Mouse (Mus musculus) midbrain, embryonic 16.5 days (tissue): ENCODE measurements at regions not wholly inside any gene's neighbourhood (a gene's known extent, or its start where the extent isn't known, plus 50 kb on each side); places are given as distances from the start of the nearest gene placed in this dataset.

Experiments used
- ATAC-seq: fragments of 200-750 bp; cut with Nextera tagmentation; 2 replicates; pipeline ENCODE4 v1.8.0; 2017; ENCODE audit warnings: moderate TSS enrichment
- H3K27ac ChIP-seq: fragments of 300-500 bp; sonication (generic); 2 replicates; pipeline ENCODE4 v1.5.1; 2014; ENCODE audit warnings: mild to moderate bottlenecking, low read length, mixed read lengths
- H3K27me3 ChIP-seq: fragments of 300-500 bp; sonication (generic); 2 replicates; pipeline ENCODE4 v1.6.1; 2014; ENCODE audit warnings: low read depth, low read length, mixed read lengths; ENCODE audit not compliant: control insufficient read depth, insufficient read depth
- H3K36me3 ChIP-seq: fragments of 300-500 bp; sonication (generic); 2 replicates; pipeline ENCODE4 v1.6.1; 2014; ENCODE audit warnings: mild to moderate bottlenecking, low read length, moderate library complexity, mixed read lengths; ENCODE audit not compliant: control insufficient read depth, insufficient read depth
- H3K4me1 ChIP-seq: fragments of 300-500 bp; sonication (generic); 2 replicates; pipeline ENCODE4 v1.6.1; 2014; ENCODE audit warnings: mild to moderate bottlenecking, low read length, mixed read lengths; ENCODE audit not compliant: control insufficient read depth, insufficient read depth
- H3K4me2 ChIP-seq: fragments of 300-500 bp; sonication (generic); 2 replicates; pipeline ENCODE4 v1.6.1; 2014; ENCODE audit warnings: mild to moderate bottlenecking, low read length, mixed read lengths
- H3K4me3 ChIP-seq: fragments of 300-500 bp; sonication (generic); 2 replicates; pipeline ENCODE4 v1.5.1; 2014; ENCODE audit warnings: low read depth, mild to moderate bottlenecking, low read length, moderate library complexity, mixed read lengths
- H3K9ac ChIP-seq: fragments of 300-500 bp; sonication (generic); 2 replicates; pipeline ENCODE4 v1.6.1; 2014; ENCODE audit warnings: low read depth, low read length, mixed read lengths
- H3K9me3 ChIP-seq: fragments of 300-500 bp; sonication (generic); replicated peaks from 2 replicates; pipeline ENCODE4 v1.6.1; 2014; ENCODE audit warnings: mild to moderate bottlenecking, low read length, mixed read lengths; ENCODE audit not compliant: control insufficient read depth, poor library complexity, severe bottlenecking
- WGBS: fragments of 180-500 bp; shearing (Covaris S2); extraction: QIAGEN DNeasy Blood & Tissue Kit; methylation state at CpG from one replicate; pipeline ENCODE4 v1.1.7; 2014; 5-methylcytosine and 5-hydroxymethylcytosine counted together

DNA sequence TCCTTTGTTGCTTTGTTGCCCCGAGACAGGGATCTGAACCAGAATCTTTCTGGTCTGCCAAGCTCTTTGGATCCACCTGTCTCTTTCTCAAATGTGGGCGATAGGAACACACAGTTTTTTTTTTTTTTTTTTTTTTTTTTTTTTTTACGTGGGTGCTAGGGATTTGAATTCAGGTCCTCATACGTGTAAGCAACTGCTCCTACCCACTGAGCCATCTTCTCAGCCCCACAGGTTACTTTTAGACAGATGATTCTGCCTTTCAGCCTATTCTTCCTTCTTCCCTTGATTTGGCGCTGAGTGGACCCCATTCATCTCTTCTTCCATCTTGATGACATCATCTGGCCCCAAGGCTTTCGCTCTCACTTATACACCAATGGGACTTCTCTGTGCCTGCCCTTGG, 80.5 kb upstream of the Got2 start:
- H3K27me3 ChIP-seq: no peaks in the 10 kb centered on the region
- no peak overlapping the region for H3K27ac ChIP-seq
- no peak for ATAC-seq

DNA sequence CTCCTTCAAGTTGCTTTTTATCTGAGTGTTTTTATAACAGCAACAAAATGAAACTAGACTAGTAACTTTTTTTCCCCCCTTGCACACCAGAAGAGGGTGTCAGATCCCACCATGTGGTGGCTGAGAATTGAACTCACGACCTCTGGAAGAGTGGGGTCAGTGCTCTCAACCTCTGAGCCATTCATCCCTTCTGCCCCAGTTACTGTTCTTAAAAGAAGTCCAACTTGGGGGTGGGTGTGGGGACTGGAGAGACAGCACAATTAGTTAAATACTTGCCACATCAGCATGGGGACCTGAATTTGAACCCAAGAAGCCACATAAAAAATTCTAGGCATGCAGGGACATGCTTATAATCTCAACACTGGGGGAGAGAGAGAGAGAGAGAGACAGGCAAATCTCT, 78.1 kb upstream of the Got2 start:
- H3K4me2 ChIP-seq: no peak overlapping the region
- H3K27ac ChIP-seq: no peak overlapping the region
- H3K9ac ChIP-seq: no peak overlapping the region
- H3K4me3 ChIP-seq: no peak overlapping the region
- no peaks in the 10 kb centered on the region for H3K9me3 ChIP-seq
- 62% methylated on average over 1 of the region's 1 CpGs for WGBS
- no peaks in the 10 kb centered on the region for H3K4me1 ChIP-seq
- H3K36me3 ChIP-seq: no peaks in the 10 kb centered on the region
- no peak for ATAC-seq
- no peaks in the 10 kb centered on the region for H3K27me3 ChIP-seq

More for the DNA sequence above, 80.5 kb upstream of the Got2 start:
- Histone ChIP-seq H3K36me3 (no peaks in the 10 kb centered on the region), H3K4me2 (no peak overlapping the region), H3K9me3 (no peaks in the 10 kb centered on the region), H3K9ac (no peak overlapping the region), H3K4me3 (no peak overlapping the region), H3K4me1 (no peaks in the 10 kb centered on the region)
- WGBS: 95% methylated on average over 6 of the region's 6 CpGs

- Histone ChIP-seq H3K36me3 (no peaks in the 10 kb centered on the region), H3K9ac (peak overlapping the region; percentile 45; the same call in 1 of the 2 replicates), H3K27me3 (no peaks in the 10 kb centered on the region), H3K9me3 (no peaks in the 10 kb centered on the region), H3K4me1 (peaks cover 3% of the 10 kb centered on the region; the same call in 1 of the 2 replicates), H3K4me2 (peak overlapping the region; percentile 62), H3K27ac (no peak overlapping the region), H3K4me3 (peak overlapping the region; percentile 26)
- 0 out of 2 replicates have a peak, but pooled peaks have one; percentile 40 for ATAC-seq
- 7% methylated on average over 10 of the region's 10 CpGs for WGBS
Observed at GRCm38 (mm10) chr8:95952257-95952656, 63.9 kb upstream of the Got2 start.

- no peak overlapping the region for H3K9ac ChIP-seq
- peak overlapping the region; percentile 32 for H3K4me3 ChIP-seq
- H3K27ac ChIP-seq: no peak overlapping the region
- no peaks in the 10 kb centered on the region for H3K9me3 ChIP-seq
- under 1% methylated on average over 17 of the region's 17 CpGs for WGBS
- no peaks in the 10 kb centered on the region for H3K36me3 ChIP-seq
- peak overlapping the region; percentile 62 for H3K4me2 ChIP-seq
- peak; percentile 82; the same call in 1 of the 2 replicates for ATAC-seq
- peaks cover 3% of the 10 kb centered on the region; the same call in 1 of the 2 replicates for H3K4me1 ChIP-seq
- no peaks in the 10 kb centered on the region for H3K27me3 ChIP-seq
Observed at GRCm38 (mm10) chr8:95951794-95952193, 63.4 kb upstream of the Got2 start.
